Mouse (Mus musculus) hindbrain, embryonic 12.5 days (tissue): Measurements from ENCODE around the gene Ikzf3. TPM values are rescaled to one million over a fixed set of nuclear protein-coding genes. Genes with fewer than 3 reads are reported as not detected.

ENCODE experiments used
- ATAC-seq: fragments of 200-750 bp; cut with Nextera tagmentation; 2 replicates; pipeline ENCODE4 v1.8.0; 2017; ENCODE audit warnings: moderate TSS enrichment; ENCODE audit not compliant: low FRiP score
- H3K27ac ChIP-seq: fragments of 300-500 bp; sonication (generic); 2 replicates; pipeline ENCODE4 v1.5.1; 2016; ENCODE audit warnings: mild to moderate bottlenecking
- H3K27me3 ChIP-seq: fragments of 300-500 bp; sonication (generic); 2 replicates; pipeline ENCODE4 v1.6.1; 2016; ENCODE audit warnings: mild to moderate bottlenecking
- H3K36me3 ChIP-seq: fragments of 300-500 bp; sonication (generic); 2 replicates; pipeline ENCODE4 v1.6.1; 2016; ENCODE audit warnings: mild to moderate bottlenecking
- H3K4me1 ChIP-seq: fragments of 300-500 bp; sonication (generic); 2 replicates; pipeline ENCODE4 v1.6.1; 2016
- H3K4me2 ChIP-seq: fragments of 300-500 bp; sonication (generic); replicated peaks from 2 replicates; pipeline ENCODE4 v1.6.1; 2016; ENCODE audit warnings: mild to moderate bottlenecking
- H3K4me3 ChIP-seq: fragments of 300-500 bp; sonication (generic); 2 replicates; pipeline ENCODE4 v1.5.1; 2016; ENCODE audit warnings: mild to moderate bottlenecking
- H3K9ac ChIP-seq: fragments of 300-500 bp; sonication (generic); 2 replicates; pipeline ENCODE4 v1.6.1; 2016; ENCODE audit warnings: mild to moderate bottlenecking, moderate library complexity
- H3K9me3 ChIP-seq: fragments of 300-500 bp; sonication (generic); replicated peaks from 2 replicates; pipeline ENCODE4 v1.6.1; 2016; ENCODE audit warnings: mild to moderate bottlenecking
- WGBS: fragments of 180-500 bp; shearing (Covaris S2); methylation state at CpG from one replicate; pipeline ENCODE4 v1.1.7; 2016; 5-methylcytosine and 5-hydroxymethylcytosine counted together
- polyA plus RNA-seq: library from polyadenylated mRNA; unstranded; fragments of >200 nt; fragmentation: Nextera tagmentation; extraction: Ambion mirVana; gene quantifications from 2 replicates; pipeline ENCODE4 v1.2.1, GENCODE M21; 2016

Gene Ikzf3
- polyA plus RNA-seq, 1 experiment from 2014 or later, result not detected

GRCm38 (mm10) chr11:98418939-98419547 lies 126.8 kb downstream of the Ikzf3 start:
- H3K9ac ChIP-seq, result no peak overlapping the region
- H3K4me3 ChIP-seq, result no peak overlapping the region
- peaks cover 4% of the 10 kb centered on the region for H3K4me1 ChIP-seq
- ATAC-seq, result no peak
- H3K27ac ChIP-seq, result no peak overlapping the region
- WGBS, result 81% methylated on average over 10 of the region's 10 CpGs
- H3K27me3 ChIP-seq, result peaks cover 2% of the 10 kb centered on the region; the same call in 1 of the 2 replicates
- H3K36me3 ChIP-seq, result peaks cover 9% of the 10 kb centered on the region; the same call in 1 of the 2 replicates
- no peaks in the 10 kb centered on the region for H3K9me3 ChIP-seq
- H3K4me2 ChIP-seq, result no peak overlapping the region

DNA sequence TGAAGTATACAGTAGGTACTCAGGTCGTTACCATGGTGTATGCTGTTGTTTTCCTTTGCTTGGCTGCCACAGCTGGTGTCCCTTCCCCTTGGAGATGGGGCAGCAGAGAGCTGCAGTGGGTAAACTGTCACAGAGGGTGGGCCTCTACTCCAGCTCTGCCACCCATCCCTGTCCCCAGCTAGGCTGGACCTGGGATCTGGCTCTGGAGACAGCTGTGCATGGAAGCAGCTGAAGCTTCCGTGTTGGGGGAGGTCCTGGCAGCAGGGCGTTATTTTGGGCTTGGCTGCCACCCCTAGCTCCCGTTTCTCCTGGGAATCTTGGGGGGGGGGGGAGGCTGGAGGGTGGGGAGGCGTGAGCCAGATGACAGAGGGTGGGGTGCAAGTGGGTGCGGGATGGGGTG lies 127.6 kb downstream of the Ikzf3 start:
- Histone ChIP-seq H3K4me1 (peaks cover 11% of the 10 kb centered on the region), H3K27ac (no peak overlapping the region), H3K36me3 (peaks cover 9% of the 10 kb centered on the region; the same call in 1 of the 2 replicates), H3K9ac (no peak overlapping the region; the same call in 1 of the 2 replicates), H3K9me3 (no peaks in the 10 kb centered on the region), H3K4me2 (no peak overlapping the region), H3K4me3 (no peak overlapping the region), H3K27me3 (peaks cover 2% of the 10 kb centered on the region; the same call in 1 of the 2 replicates)
- WGBS, result 69% methylated on average over 6 of the region's 6 CpGs
- ATAC-seq, result no peak

DNA sequence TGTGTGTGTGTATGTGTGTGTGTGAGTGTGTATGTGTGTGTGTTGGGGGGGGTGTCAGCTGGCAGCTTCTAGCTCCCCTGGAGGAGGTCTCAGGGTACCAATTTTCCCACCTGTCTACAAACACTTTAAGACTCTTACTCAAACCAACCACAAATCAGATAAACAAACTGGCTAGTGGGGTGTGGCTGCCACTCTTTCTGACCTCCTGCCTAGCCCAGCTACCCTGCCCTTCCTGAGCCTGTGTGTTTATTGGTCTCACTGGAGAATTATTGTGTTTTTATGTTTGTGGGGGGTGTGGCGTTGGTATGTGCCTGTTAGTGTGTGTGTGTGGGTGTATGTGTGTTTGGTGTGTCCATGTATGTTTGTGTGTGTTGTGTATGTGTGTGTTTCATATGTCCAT lies 128.8 kb downstream of the Ikzf3 start:
- no peak overlapping the region for H3K4me3 ChIP-seq
- H3K9me3 ChIP-seq, result no peaks in the 10 kb centered on the region
- no peak overlapping the region for H3K4me2 ChIP-seq
- peaks cover 13% of the 10 kb centered on the region for H3K27me3 ChIP-seq
- ATAC-seq, result no peak
- peaks cover 21% of the 10 kb centered on the region for H3K4me1 ChIP-seq
- H3K36me3 ChIP-seq, result no peaks in the 10 kb centered on the region
- no peak overlapping the region for H3K9ac ChIP-seq
- 83% methylated on average over 1 of the region's 1 CpGs for WGBS
- H3K27ac ChIP-seq, result no peak overlapping the region

Other genes starting within 250 kb of the Ikzf3 start
- 7.2 and 10.2 TPM in 2 replicates for gene Neurod2, start 216.4 kb downstream of the Ikzf3 start, polyA plus RNA-seq
- gene Ppp1r1b, start 197.6 kb downstream of the Ikzf3 start, polyA plus RNA-seq, result 0.37 and 0.52 TPM in 2 replicates
- gene Stard3, start 187.7 kb downstream of the Ikzf3 start, polyA plus RNA-seq, result 49.0 and 50.0 TPM in 2 replicates
- 0.31 and 1.7 TPM in 2 replicates for gene Tcap, start 162.2 kb downstream of the Ikzf3 start, polyA plus RNA-seq
- gene Pnmt, start 159.6 kb downstream of the Ikzf3 start, polyA plus RNA-seq, result 1.0 and 1.1 TPM in 2 replicates
- 9.1 and 10.2 TPM in 2 replicates for gene Pgap3, start 145.5 kb downstream of the Ikzf3 start, polyA plus RNA-seq
- gene Erbb2, start 133.6 kb downstream of the Ikzf3 start, polyA plus RNA-seq, result 25.9 and 26.9 TPM in 2 replicates
- 158 and 159 TPM in 2 replicates for gene Mien1, start 107.0 kb downstream of the Ikzf3 start, polyA plus RNA-seq
- 2.0 and 4.4 TPM in 2 replicates for gene Grb7, start 99.6 kb downstream of the Ikzf3 start, polyA plus RNA-seq
- 0.17 and 0.38 TPM in 2 replicates for gene Zpbp2, start 5.1 kb upstream of the Ikzf3 start, polyA plus RNA-seq
- gene Ormdl3, start 41.3 kb upstream of the Ikzf3 start, polyA plus RNA-seq, result 69.8 and 71.4 TPM in 2 replicates
- not detected in 2 replicates for gene Lrrc3c, start 52.3 kb upstream of the Ikzf3 start, polyA plus RNA-seq
- 0.49 and 0.55 TPM in 2 replicates for gene Gm12355, start 79.6 kb upstream of the Ikzf3 start, polyA plus RNA-seq
- not detected in 2 replicates for gene Gsdma3, start 80.3 kb upstream of the Ikzf3 start, polyA plus RNA-seq
- not detected in 2 replicates for gene Gsdma2, start 100.7 kb upstream of the Ikzf3 start, polyA plus RNA-seq
- not detected in 2 replicates for gene Gsdma, start 118.3 kb upstream of the Ikzf3 start, polyA plus RNA-seq
- 222 and 226 TPM in 2 replicates for gene Psmd3, start 136.5 kb upstream of the Ikzf3 start, polyA plus RNA-seq
- gene Csf3, start 155.2 kb upstream of the Ikzf3 start, polyA plus RNA-seq, result not detected in 2 replicates
- gene Med24, start 183.4 kb upstream of the Ikzf3 start, polyA plus RNA-seq, result 85.0 and 86.9 TPM in 2 replicates
- gene Thra, start 194.6 kb upstream of the Ikzf3 start, polyA plus RNA-seq, result 67.2 and 68.4 TPM in 2 replicates
- gene Nr1d1, start 229.3 kb upstream of the Ikzf3 start, polyA plus RNA-seq, result 1.2 and 1.3 TPM in 2 replicates
- gene Msl1, start 249.5 kb upstream of the Ikzf3 start, polyA plus RNA-seq, result 38.8 and 40.4 TPM in 2 replicates